Mouse (Mus musculus): Measurements from ENCODE around the gene Fam161b. TPM values are rescaled to one million over a fixed set of nuclear protein-coding genes. Genes with fewer than 3 reads are reported as not detected.
A peak's percentile ranks its signal among the peaks of the same experiment; 100 is the strongest.
"Not testable (repeated sequence)": the region's sequence is repeated elsewhere in the genome, so short reads cannot be mapped to it uniquely, and the experiment has no call there.

Gene Fam161b
- total RNA-seq, 2 experiments from 2014 or later, result 11.9 to 14.8 TPM

- no peak for DNase-seq (ENCODE audit: low spot score in 2 of 2)
Measured at GRCm38 (mm10) chr12:84384644-84385081, 23.0 kb upstream of the Fam161b start.

- no peak for DNase-seq (ENCODE audit: low spot score in 2 of 2)
Measured at GRCm38 (mm10) chr12:84382369-84382768, 20.7 kb upstream of the Fam161b start.

- DNase-seq (ENCODE audit: low spot score in 2 of 2), result no peak
Measured at GRCm38 (mm10) chr12:84373831-84374481, 12.3 kb upstream of the Fam161b start.

- DNase-seq (ENCODE audit: low spot score in 2 of 2), result no peak
Measured at GRCm38 (mm10) chr12:84371647-84372046, 10.0 kb upstream of the Fam161b start.

- DNase-seq (ENCODE audit: low spot score in 2 of 2), result no peak
Measured at GRCm38 (mm10) chr12:84366971-84367370, 5.3 kb upstream of the Fam161b start.

GRCm38 (mm10) chr12:84365137-84365536, 3.5 kb upstream of the Fam161b start:
- DNase-seq (ENCODE audit: low spot score in 2 of 2), result no peak

GRCm38 (mm10) chr12:84364291-84364690, 2.7 kb upstream of the Fam161b start:
- DNase-seq (ENCODE audit: low spot score in 2 of 2), result no peak

GRCm38 (mm10) chr12:84362872-84363271, 1.2 kb upstream of the Fam161b start:
- DNase-seq (ENCODE audit: low spot score in 2 of 2), result no peak

GRCm38 (mm10) chr12:84358699-84359098, 2.9 kb downstream of the Fam161b start:
- not testable (repeated sequence) for DNase-seq (ENCODE audit: low spot score in 2 of 2)

- DNase-seq (ENCODE audit: low spot score in 2 of 2), result no peak
Measured at GRCm38 (mm10) chr12:84347192-84347591, 14.4 kb downstream of the Fam161b start.

GRCm38 (mm10) chr12:84336963-84337625, 24.5 kb downstream of the Fam161b start:
- no peak for DNase-seq (ENCODE audit: low spot score in 2 of 2)

- no peak for DNase-seq (ENCODE audit: low spot score in 2 of 2)
Measured at GRCm38 (mm10) chr12:84327111-84327512, 34.5 kb downstream of the Fam161b start.

GRCm38 (mm10) chr12:84316721-84317621, 44.7 kb downstream of the Fam161b start, which contains the start of gene Zfp410:
Gene Zfp410 (plus strand): TSS chr12:84316852.
- peak; percentile 76 to 85 for DNase-seq (ENCODE audit: low spot score in 2 of 2)

- DNase-seq (ENCODE audit: low spot score in 2 of 2), result no peak
Measured at GRCm38 (mm10) chr12:84316006-84316405, 45.6 kb downstream of the Fam161b start.

GRCm38 (mm10) chr12:84311306-84311705, 50.3 kb downstream of the Fam161b start:
- no peak for DNase-seq (ENCODE audit: low spot score in 2 of 2)

- DNase-seq (ENCODE audit: low spot score in 2 of 2), result no peak
Measured at GRCm38 (mm10) chr12:84304554-84304953, 57.1 kb downstream of the Fam161b start.

GRCm38 (mm10) chr12:84304101-84304500, 57.5 kb downstream of the Fam161b start:
- no peak for DNase-seq (ENCODE audit: low spot score in 2 of 2)

GRCm38 (mm10) chr12:84299265-84299664, 62.4 kb downstream of the Fam161b start:
- no peak for DNase-seq (ENCODE audit: low spot score in 2 of 2)

GRCm38 (mm10) chr12:84297851-84298250, 63.8 kb downstream of the Fam161b start:
- DNase-seq (ENCODE audit: low spot score in 2 of 2), result no peak
